8 mouse cellular contexts compared by ENCODE assay signal in the genomic region with DNA sequence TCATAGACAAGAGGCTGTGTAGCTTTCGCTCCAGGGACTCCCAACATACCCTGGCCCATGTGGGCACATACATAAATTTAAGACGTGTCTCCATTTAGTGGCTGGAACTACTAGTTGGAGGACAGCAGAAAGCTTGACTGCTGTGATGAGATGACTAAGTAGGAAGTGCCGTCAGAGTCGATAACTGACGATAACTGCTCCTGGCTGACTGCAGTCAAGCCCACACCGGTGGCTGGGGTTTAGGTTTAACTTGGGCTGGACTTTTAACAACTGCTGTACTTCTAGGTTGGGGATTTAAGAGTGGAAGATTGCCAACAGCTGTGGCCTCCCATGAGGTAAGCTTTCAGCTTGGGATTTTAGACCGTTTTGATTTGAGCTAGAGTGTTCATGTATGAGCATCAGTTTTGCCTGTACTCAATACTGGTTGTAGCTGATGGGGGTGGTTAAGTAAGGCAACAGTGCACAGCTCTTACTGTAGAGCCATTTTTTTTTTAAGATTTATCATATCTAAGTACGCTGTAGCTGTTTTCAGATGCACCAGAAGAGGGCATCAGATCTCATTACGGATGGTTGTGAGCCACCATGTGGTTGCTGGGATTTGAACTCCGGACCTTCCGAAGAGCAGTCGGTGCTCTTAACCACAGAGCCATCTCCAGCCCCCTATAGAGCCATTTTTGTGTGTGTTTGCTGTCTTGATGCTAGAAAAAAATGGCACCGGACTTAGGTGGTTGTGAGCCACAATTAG. TPM values are rescaled to one million over a fixed set of nuclear protein-coding genes. Genes with fewer than 3 reads are reported as not detected.
DNase-seq lines count a peak whose midpoint lies in the region; ATAC-seq and TF ChIP-seq lines count a peak whose summit lies in the region.

No protein-coding gene starts in this region.

- H3K4me1 ChIP-seq in forebrain, embryonic 13.5 days, result peaks cover 48% of the 10 kb centered on the region
- H3K4me1 ChIP-seq in stomach, postnatal 0 days (replicated peaks; ENCODE audit: control insufficient read depth, insufficient read depth), result no peaks in the 10 kb centered on the region; the same call in 1 of the 2 replicates

- H3K27me3 ChIP-seq in forebrain, embryonic 13.5 days, result no peaks in the 10 kb centered on the region
- no peaks in the 10 kb centered on the region for H3K27me3 ChIP-seq in stomach, postnatal 0 days (ENCODE audit: control insufficient read depth, insufficient read depth, low read length)

- TF ChIP-seq CTCF in stomach, postnatal 0 days (IDR thresholded peaks at IDR 0.05; ENCODE audit: low read depth), result peak; percentile 54

- no peak for ATAC-seq in forebrain, embryonic 13.5 days
- ATAC-seq in stomach, postnatal 0 days (ENCODE audit: low FRiP score, low TSS enrichment), result peak; percentile 11

- H3K4me2 ChIP-seq in forebrain, embryonic 13.5 days, result peak overlapping the region; percentile 91
- peak overlapping the region; percentile 70 for H3K4me2 ChIP-seq in stomach, postnatal 0 days (replicated peaks; ENCODE audit: low read depth)

- peak overlapping the region; percentile 99 for H3K9ac ChIP-seq in forebrain, embryonic 13.5 days
- H3K9ac ChIP-seq in stomach, postnatal 0 days (ENCODE audit: low read length), result peak overlapping the region; percentile 96

- H3K36me3 ChIP-seq in forebrain, embryonic 13.5 days (ENCODE audit: poor library complexity, severe bottlenecking), result peaks cover 48% of the 10 kb centered on the region
- peaks cover 19% of the 10 kb centered on the region; the same call in 1 of the 2 replicates for H3K36me3 ChIP-seq in stomach, postnatal 0 days (ENCODE audit: control insufficient read depth, insufficient read depth, low read length)

- whole genome bisulfite sequencing in forebrain, embryonic 13.5 days, result under 1% methylated on average over 13 of the region's 13 CpGs
- under 1% methylated on average over 13 of the region's 13 CpGs for WGBS in stomach, postnatal 0 days

- peak overlapping the region; percentile 90 for H3K4me3 ChIP-seq in forebrain, embryonic 13.5 days
- peak overlapping the region; percentile 85 for H3K4me3 ChIP-seq in stomach, postnatal 0 days (ENCODE audit: low read depth, low read length)

- intact Hi-C loops in left cerebral cortex, postnatal 14 days (cut with DNase I), result no loop called here
- intact Hi-C loops in left cerebral cortex, postnatal 10 days (cut with DNase I), result loop anchor here (2.0 kb wide), 1 partner anchor 53 kb away; the partner anchor contains the start of gene Ubb

- TF ChIP-seq EP300 in stomach, postnatal 0 days (optimal IDR thresholded peaks at IDR 0.05), result no peak

- H3K27ac ChIP-seq in forebrain, embryonic 13.5 days, result peak overlapping the region; percentile 91
- peak overlapping the region; percentile 94 for H3K27ac ChIP-seq in stomach, postnatal 0 days (replicated peaks)

- peak; percentile 31 to 60 for DNase-seq in left cerebral cortex, postnatal 14 days (ENCODE audit: low spot score in 2 of 2)
- no peak for DNase-seq in left cerebral cortex, postnatal 10 days (ENCODE audit: extremely low spot score in 1 of 2, low spot score in 2 of 2)
- DNase-seq in adrenal gland, postnatal 14 days, result peak; percentile 42
- DNase-seq in kidney, adult 11 months, result peak; percentile 36
- DNase-seq in lung, postnatal 10 days, result peak; percentile 36
- DNase-seq in stomach, postnatal 0 days (ENCODE audit: low spot score), result peak; percentile 36
- no peak for DNase-seq in urinary bladder, postnatal 4 days (ENCODE audit: low spot score in 2 of 2)

- H3K9me3 ChIP-seq in forebrain, embryonic 13.5 days (replicated peaks), result no peaks in the 10 kb centered on the region
- no peaks in the 10 kb centered on the region for H3K9me3 ChIP-seq in stomach, postnatal 0 days (ENCODE audit: control insufficient read depth, low read length)

RNA-seq across cellular contexts. Expression of gene Trpv2, which starts 29.2 kb away (rescaled TPM):
- total RNA-seq in left cerebral cortex, postnatal 14 days (2021), result 10 to 100 TPM; 21.9 to 22.2 TPM
- 10 to 100 TPM; 27.8 to 30.0 TPM for total RNA-seq in left cerebral cortex, postnatal 10 days (2021)
- total RNA-seq in adrenal gland, postnatal 14 days (2021), result 3.8 and 5.1 TPM in 2 replicates
- polyA plus RNA-seq in forebrain, embryonic 13.5 days (2015; fragmentation: Nextera tagmentation; extraction: Ambion mirVana), result 8.2 and 9.1 TPM in 2 replicates
- 9.6 and 11.0 TPM in 2 replicates for polyA plus RNA-seq in stomach, postnatal 0 days (2015; fragmentation: Nextera tagmentation; extraction: Ambion mirVana)

RNA-seq across cellular contexts. Expression of gene Lrrc75a, which starts 44.8 kb away (rescaled TPM):
- 10 to 100 TPM; 16.4 to 16.8 TPM for total RNA-seq in left cerebral cortex, postnatal 14 days (2021)
- total RNA-seq in left cerebral cortex, postnatal 10 days (2021), result 10 to 100 TPM; 13.0 to 14.2 TPM
- 28.7 and 31.7 TPM in 2 replicates for total RNA-seq in adrenal gland, postnatal 14 days (2021)
- polyA plus RNA-seq in forebrain, embryonic 13.5 days (2015; fragmentation: Nextera tagmentation; extraction: Ambion mirVana), result 8.0 and 9.4 TPM in 2 replicates
- polyA plus RNA-seq in stomach, postnatal 0 days (2015; fragmentation: Nextera tagmentation; extraction: Ambion mirVana), result 7.3 and 8.4 TPM in 2 replicates

RNA-seq across cellular contexts. Expression of gene Mmgt2, which starts 45.0 kb away (rescaled TPM):
- total RNA-seq in left cerebral cortex, postnatal 14 days (2021), result 10 to 100 TPM; 23.4 to 24.2 TPM
- 10 to 100 TPM; 23.5 to 25.8 TPM for total RNA-seq in left cerebral cortex, postnatal 10 days (2021)
- total RNA-seq in adrenal gland, postnatal 14 days (2021), result 26.6 and 35.7 TPM in 2 replicates
- polyA plus RNA-seq in forebrain, embryonic 13.5 days (2015; fragmentation: Nextera tagmentation; extraction: Ambion mirVana), result 31.3 and 33.2 TPM in 2 replicates
- polyA plus RNA-seq in stomach, postnatal 0 days (2015; fragmentation: Nextera tagmentation; extraction: Ambion mirVana), result 30.2 and 35.9 TPM in 2 replicates

RNA-seq across cellular contexts. Expression of gene Ubb, which starts 52.5 kb away (rescaled TPM):
- total RNA-seq in left cerebral cortex, postnatal 14 days (2021), result 1,000 to 10,000 TPM; 1,710 to 1,861 TPM
- total RNA-seq in left cerebral cortex, postnatal 10 days (2021), result 1,000 to 10,000 TPM; 1,760 to 1,780 TPM
- total RNA-seq in adrenal gland, postnatal 14 days (2021), result 1,185 and 1,189 TPM in 2 replicates
- 4,545 and 4,559 TPM in 2 replicates for polyA plus RNA-seq in forebrain, embryonic 13.5 days (2015; fragmentation: Nextera tagmentation; extraction: Ambion mirVana)
- 1,850 and 1,934 TPM in 2 replicates for polyA plus RNA-seq in stomach, postnatal 0 days (2015; fragmentation: Nextera tagmentation; extraction: Ambion mirVana)

Comparison
In these comparisons a context has a peak if more than half of its experiments do, and no peak if none do; other contexts are left out.
1. DNase-seq: peak in left cerebral cortex, postnatal 14 days (2 of 2), adrenal gland, postnatal 14 days (single experiment), kidney, adult 11 months (single experiment), lung, postnatal 10 days (single experiment) and stomach, postnatal 0 days (single experiment); none in left cerebral cortex, postnatal 10 days (0 of 2) and urinary bladder, postnatal 4 days (0 of 2).